Mouse (Mus musculus) MEL (cell line): ENCODE data around the gene Cdc20. TPM values are rescaled to one million over a fixed set of nuclear protein-coding genes. Genes with fewer than 3 reads are reported as not detected.

Experiments
- DNase-seq: peaks from one replicate; pipeline ENCODE4 v3.0.0; 2011; ENCODE audit warnings: low read depth, low spot score
- H3K27ac ChIP-seq: 2 replicates; pipeline ENCODE4 v1.5.1; 2012; ENCODE audit warnings: low read depth, mild to moderate bottlenecking, control low read depth, low read length, moderate library complexity; ENCODE audit not compliant: control insufficient read depth
- H3K27me3 ChIP-seq, 2 experiments: fragments of 150-350 bp in 1 of 2; sonication (generic) in 1 of 2; 2 replicates each; pipeline ENCODE4 v1.6.1; 2012; ENCODE audit warnings: low read length in 2 of 2, mild to moderate bottlenecking in 2 of 2, improper control_type of control experiment in 1 of 2, moderate library complexity in 1 of 2; ENCODE audit not compliant: insufficient read depth in 2 of 2, control insufficient read depth in 1 of 2
- H3K36me3 ChIP-seq, 2 experiments: 2 replicates each; pipeline ENCODE4 v1.6.1; 2012 to 2014; ENCODE audit warnings: low read length in 2 of 2, improper control_type of control experiment in 1 of 2, inconsistent platforms in 1 of 2, mild to moderate bottlenecking in 1 of 2; ENCODE audit not compliant: insufficient read depth in 2 of 2, control insufficient read depth in 1 of 2
- H3K4me1 ChIP-seq, 2 experiments: fragments of 150-350 bp in 1 of 2; sonication (generic) in 1 of 2; 2 replicates each; pipeline ENCODE4 v1.6.1; 2012; ENCODE audit warnings: low read length in 2 of 2, improper control_type of control experiment in 1 of 2, mild to moderate bottlenecking in 1 of 2; ENCODE audit not compliant: insufficient read depth in 2 of 2, control insufficient read depth in 1 of 2
- H3K4me3 ChIP-seq, 2 experiments: fragments of 150-350 bp in 1 of 2; sonication (generic) in 1 of 2; 2 replicates each; pipeline ENCODE4 v1.5.1; 2012; ENCODE audit warnings: low read depth in 2 of 2, low read length in 2 of 2, mild to moderate bottlenecking in 2 of 2, moderate library complexity in 2 of 2, control low read depth in 1 of 2, improper control_type of control experiment in 1 of 2; ENCODE audit not compliant: control insufficient read depth in 1 of 2, insufficient read depth in 1 of 2
- H3K79me2 ChIP-seq: 2 replicates; pipeline ENCODE4 v1.6.1; 2012; ENCODE audit warnings: mild to moderate bottlenecking, low read length, moderate library complexity; ENCODE audit not compliant: control insufficient read depth, poor library complexity, insufficient read depth
- H3K9ac ChIP-seq: 2 replicates; pipeline ENCODE4 v1.6.1; 2012; ENCODE audit warnings: low read depth, mild to moderate bottlenecking, control low read depth, low read length, moderate library complexity; ENCODE audit not compliant: control insufficient read depth, poor library complexity, severe bottlenecking
- H3K9me3 ChIP-seq: fragments of 150-350 bp; sonication (generic); replicated peaks from 2 replicates; pipeline ENCODE4 v1.6.1; 2012; ENCODE audit warnings: mild to moderate bottlenecking, low read length, improper control_type of control experiment, moderate library complexity; ENCODE audit not compliant: insufficient read depth
- BHLHE40 ChIP-seq: IDR thresholded peaks from 2 replicates; pipeline ENCODE4 v1.6.1; 2012; ENCODE audit warnings: low read depth, mild to moderate bottlenecking, inconsistent platforms, low read length, improper control_type of control experiment, borderline replicate concordance
- CHD2 ChIP-seq: IDR thresholded peaks from 2 replicates; pipeline ENCODE4 v1.6.1; 2011; ENCODE audit warnings: low read length, improper control_type of control experiment
- CTCF ChIP-seq, 3 experiments: IDR thresholded peaks in 2 of 3; conservative IDR thresholded peaks in 1 of 3; 2 replicates each; pipeline ENCODE4 v1.5.1; 2011 to 2012; ENCODE audit warnings: low read length in 3 of 3, low read depth in 2 of 3, mild to moderate bottlenecking in 2 of 3, improper control_type of control experiment in 1 of 3, inconsistent platforms in 1 of 3, mixed read lengths in 1 of 3, moderate library complexity in 1 of 3; ENCODE audit not compliant: control insufficient read depth in 1 of 3, insufficient read depth in 1 of 3, poor library complexity in 1 of 3, severe bottlenecking in 1 of 3
- E2F4 ChIP-seq: IDR thresholded peaks from 2 replicates; pipeline ENCODE4 v1.6.1; 2011; ENCODE audit warnings: low read depth, low read length, improper control_type of control experiment, borderline replicate concordance
- ELF1 ChIP-seq: IDR thresholded peaks from 2 replicates; pipeline ENCODE4 v1.6.1; 2014; ENCODE audit warnings: low read depth, mild to moderate bottlenecking, inconsistent platforms, low read length, improper control_type of control experiment, moderate library complexity
- ETS1 ChIP-seq: IDR thresholded peaks from 2 replicates; pipeline ENCODE4 v1.6.1; 2012; ENCODE audit warnings: low read depth, mild to moderate bottlenecking, inconsistent platforms, low read length, improper control_type of control experiment, moderate library complexity
- GABPA ChIP-seq: IDR thresholded peaks from 2 replicates; pipeline ENCODE4 v1.6.1; 2012; ENCODE audit warnings: low read depth, mild to moderate bottlenecking, inconsistent platforms, low read length, improper control_type of control experiment, moderate library complexity
- GATA1 ChIP-seq: IDR thresholded peaks from 2 replicates; pipeline ENCODE4 v1.6.1; 2011; ENCODE audit warnings: low read depth, low read length, improper control_type of control experiment
- HCFC1 ChIP-seq: IDR thresholded peaks from 2 replicates; pipeline ENCODE4 v1.6.1; 2012; ENCODE audit warnings: low read depth, mild to moderate bottlenecking, inconsistent platforms, low read length, improper control_type of control experiment, moderate library complexity
- KAT2A ChIP-seq: conservative IDR thresholded peaks from 2 replicates; pipeline ENCODE4 v1.6.1; 2012; ENCODE audit warnings: low read depth, low read length, improper control_type of control experiment, inconsistent platforms
- MAZ ChIP-seq: IDR thresholded peaks from 2 replicates; pipeline ENCODE4 v1.6.1; 2012; ENCODE audit warnings: low read depth, mild to moderate bottlenecking, inconsistent platforms, low read length, improper control_type of control experiment
- MEF2A ChIP-seq: IDR thresholded peaks from 2 replicates; pipeline ENCODE4 v1.6.1; 2014; ENCODE audit warnings: low read depth, mild to moderate bottlenecking, inconsistent platforms, low read length, improper control_type of control experiment; ENCODE audit not compliant: poor library complexity, insufficient replicate concordance, severe bottlenecking; ENCODE audit errors: extremely low read depth
- MXI1 ChIP-seq: IDR thresholded peaks from 2 replicates; pipeline ENCODE4 v1.6.1; 2011; ENCODE audit warnings: mild to moderate bottlenecking, low read depth, low read length, improper control_type of control experiment
- MYB ChIP-seq: IDR thresholded peaks from 2 replicates; pipeline ENCODE4 v1.6.1; 2011; ENCODE audit warnings: mild to moderate bottlenecking, low read depth, low read length, improper control_type of control experiment
- MYC ChIP-seq: IDR thresholded peaks from 2 replicates; pipeline ENCODE4 v1.6.1; 2011; ENCODE audit warnings: low read depth, mild to moderate bottlenecking, low read length, improper control_type of control experiment, moderate library complexity
- POLR2A ChIP-seq, 2 experiments: IDR thresholded peaks; 2 replicates each; pipeline ENCODE4 v1.6.1; 2011 to 2012; ENCODE audit warnings: low read length in 2 of 2, mild to moderate bottlenecking in 2 of 2, control low read depth in 1 of 2, improper control_type of control experiment in 1 of 2, low read depth in 1 of 2, moderate library complexity in 1 of 2; ENCODE audit not compliant: control insufficient read depth in 1 of 2, insufficient read depth in 1 of 2, poor library complexity in 1 of 2
- POLR2AphosphoS2 ChIP-seq: IDR thresholded peaks from 2 replicates; pipeline ENCODE4 v1.6.1; 2011; ENCODE audit warnings: low read length, improper control_type of control experiment
- RCOR1 ChIP-seq: IDR thresholded peaks from 2 replicates; pipeline ENCODE4 v1.6.1; 2012; ENCODE audit warnings: low read depth, mild to moderate bottlenecking, inconsistent platforms, low read length, improper control_type of control experiment
- SIN3A ChIP-seq: IDR thresholded peaks from 2 replicates; pipeline ENCODE4 v1.6.1; 2012; ENCODE audit warnings: low read length, improper control_type of control experiment, inconsistent platforms
- TBP ChIP-seq: IDR thresholded peaks from 2 replicates; pipeline ENCODE4 v1.8.0; 2011; ENCODE audit warnings: low read depth, low read length, improper control_type of control experiment
- TCF12 ChIP-seq: IDR thresholded peaks from 2 replicates; pipeline ENCODE4 v1.6.1; 2014; ENCODE audit warnings: low read depth, mild to moderate bottlenecking, inconsistent platforms, low read length, improper control_type of control experiment, moderate library complexity
- ZMIZ1 ChIP-seq: IDR thresholded peaks from 2 replicates; pipeline ENCODE4 v1.6.1; 2012; ENCODE audit warnings: low read depth, mild to moderate bottlenecking, inconsistent platforms, low read length, improper control_type of control experiment, moderate library complexity
- ZNF384 ChIP-seq: IDR thresholded peaks from 2 replicates; pipeline ENCODE4 v1.6.1; 2012; ENCODE audit warnings: low read depth, mild to moderate bottlenecking, inconsistent platforms, low read length, improper control_type of control experiment
- polyA plus RNA-seq, 2 experiments: library from polyadenylated mRNA; stranded (reverse) in 1 of 2; unstranded in 1 of 2; fragments of >175 nt in 1 of 2; fragments of >200 nt in 1 of 2; gene quantifications; 2 replicates each; pipeline versions ENCODE4 v1.2.1 to v1.2.4; 2012; ENCODE audit warnings: low replicate concordance in 2 of 2, low read depth in 1 of 2; ENCODE audit not compliant: insufficient read length in 2 of 2, insufficient read depth in 1 of 2, missing spikeins in 1 of 2
- total RNA-seq: library from RNA; depleted of rRNA; stranded (reverse); fragments of 300-350 nt; gene quantifications from 2 replicates; pipeline ENCODE4 v1.2.3, GENCODE M21; 2012; rRNA removed

Cdc20 gene
- total and polyA plus RNA-seq, 3 experiments: 189 to 247 TPM; not detected in 1

GRCm38 (mm10) chr4:118387316-118387715, 49.8 kb downstream of the Cdc20 start:
- Histone ChIP-seq H3K4me3 (no peak overlapping the region), H3K4me1 (no peaks in the 10 kb centered on the region), H3K27me3 (no peaks in the 10 kb centered on the region), H3K9me3 (no peaks in the 10 kb centered on the region), H3K79me2 (no peaks in the 10 kb centered on the region), H3K9ac (no peak overlapping the region), H3K36me3 (no peaks in the 10 kb centered on the region), H3K27ac (no peak overlapping the region)
- TF ChIP-seq KAT2A (no peak), BHLHE40 (no peak), MYB (no peak), ELF1 (no peak), CHD2 (no peak), ZMIZ1 (no peak), RCOR1 (no peak), GATA1 (no peak), E2F4 (no peak), CTCF (IDR thresholded peaks at IDR 0.05 in 2 of 3, conservative IDR thresholded peaks at IDR 0.05 in 1 of 3; ENCODE audit: control insufficient read depth in 1 of 3, insufficient read depth in 1 of 3, low read depth in 2 of 3, low read length in 3 of 3, poor library complexity in 1 of 3, severe bottlenecking in 1 of 3) (no peak), MXI1 (no peak), MEF2A (no peak), GABPA (no peak), SIN3A (no peak), TCF12 (no peak), TBP (no peak), ZNF384 (no peak), HCFC1 (no peak), POLR2A (IDR thresholded peaks at IDR 0.05; ENCODE audit: control insufficient read depth in 1 of 2, insufficient read depth in 1 of 2, low read depth in 1 of 2, low read length in 2 of 2, poor library complexity in 1 of 2) (no peak)
- DNase-seq: no peak

DNA sequence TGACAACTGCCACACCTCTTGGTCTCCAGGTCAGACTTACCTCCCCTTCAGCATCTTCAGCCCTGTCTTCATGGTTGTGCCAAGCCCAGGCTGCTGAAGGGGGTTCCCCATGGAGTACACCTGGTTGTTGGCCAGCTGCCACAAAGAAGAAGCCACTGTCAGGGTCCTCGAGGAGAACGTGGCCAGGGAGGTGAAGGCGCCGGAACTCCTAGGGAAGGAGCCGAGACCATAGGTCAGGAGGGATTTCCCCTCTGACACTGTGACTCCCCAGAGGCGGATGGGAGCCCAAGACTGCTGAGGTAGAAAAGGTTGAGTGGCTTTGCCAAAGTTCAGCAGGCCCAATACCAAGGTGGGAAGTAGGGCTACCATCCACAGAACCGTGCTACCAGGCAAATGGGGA, 53.9 kb downstream of the Cdc20 start:
- H3K27ac ChIP-seq: no peak overlapping the region
- no peaks in the 10 kb centered on the region for H3K27me3 ChIP-seq
- DNase-seq: no peak
- H3K9ac ChIP-seq: no peak overlapping the region
- no peak overlapping the region for H3K4me3 ChIP-seq
- peaks cover 0 to 1% of the 10 kb centered on the region in 2 experiments; a peak in 1 of 4 replicates for H3K36me3 ChIP-seq
- TF ChIP-seq E2F4 (no peak), ETS1 (no peak), HCFC1 (no peak), MXI1 (no peak), MYC (no peak), MYB (no peak), MAZ (no peak), POLR2AphosphoS2 (no peak), CHD2 (no peak)
- H3K79me2 ChIP-seq: no peaks in the 10 kb centered on the region
- H3K4me1 ChIP-seq: no peaks in the 10 kb centered on the region
- no peaks in the 10 kb centered on the region for H3K9me3 ChIP-seq

Other genes with a start within 250 kb of the Cdc20 start
- gene Ptprf, start 145.9 kb downstream of the Cdc20 start, total RNA-seq: 0.04 TPM in 1 of 2 replicates, not detected in the other
- not detected for gene Ptprf, start 145.9 kb downstream of the Cdc20 start, polyA plus RNA-seq
- gene Szt2, start 28.1 kb downstream of the Cdc20 start, total RNA-seq: 5.7 and 7.3 TPM in 2 replicates
- gene Szt2, start 28.1 kb downstream of the Cdc20 start, polyA plus RNA-seq: 10 to 100 TPM in 1 of 2 experiments, not detected in 1; 24.0 TPM
- 143 and 159 TPM in 2 replicates for gene Med8, start 28.0 kb downstream of the Cdc20 start, total RNA-seq
- gene Med8, start 28.0 kb downstream of the Cdc20 start, polyA plus RNA-seq: 100 to 1,000 TPM in 1 of 2 experiments, 10 to 100 TPM in 1; 84.2 to 134 TPM
- 93.5 and 134 TPM in 2 replicates for gene Elovl1, start 9.3 kb downstream of the Cdc20 start, total RNA-seq
- gene Elovl1, start 9.3 kb downstream of the Cdc20 start, polyA plus RNA-seq: 100 to 1,000 TPM; 246 to 391 TPM
- 0.04 TPM in 1 of 2 replicates, not detected in the other for gene Mpl, start 20.2 kb upstream of the Cdc20 start, total RNA-seq
- under 1 TPM in 1 of 2 experiments, not detected in 1; 0.04 TPM for gene Mpl, start 20.2 kb upstream of the Cdc20 start, polyA plus RNA-seq
- not detected in 2 replicates for gene Tie1, start 52.7 kb upstream of the Cdc20 start, total RNA-seq
- gene Tie1, start 52.7 kb upstream of the Cdc20 start, polyA plus RNA-seq: under 1 TPM in 1 of 2 experiments, not detected in 1; 0.03 TPM
- gene 2610528J11Rik, start 89.6 kb upstream of the Cdc20 start, total RNA-seq: not detected in 2 replicates
- gene 2610528J11Rik, start 89.6 kb upstream of the Cdc20 start, polyA plus RNA-seq: not detected
- gene Tmem125, start 106.7 kb upstream of the Cdc20 start, total RNA-seq: 1.5 and 1.8 TPM in 2 replicates
- 1 to 10 TPM in 1 of 2 experiments, not detected in 1; 3.2 TPM for gene Tmem125, start 106.7 kb upstream of the Cdc20 start, polyA plus RNA-seq
- gene Cfap57, start 183.4 kb upstream of the Cdc20 start, total RNA-seq: not detected in 2 replicates
- not detected for gene Cfap57, start 183.4 kb upstream of the Cdc20 start, polyA plus RNA-seq
- 313 and 357 TPM in 2 replicates for gene Ebna1bp2, start 183.4 kb upstream of the Cdc20 start, total RNA-seq
- 100 to 1,000 TPM in 1 of 2 experiments, not detected in 1; 378 TPM for gene Ebna1bp2, start 183.4 kb upstream of the Cdc20 start, polyA plus RNA-seq
- gene Olfr62, start 221.6 kb upstream of the Cdc20 start, total RNA-seq: not detected in 2 replicates
- not detected for gene Olfr62, start 221.6 kb upstream of the Cdc20 start, polyA plus RNA-seq